Mouse (Mus musculus): ENCODE measurements around the gene Wwc1. TPM values are rescaled to one million over a fixed set of nuclear protein-coding genes. Genes with fewer than 3 reads are reported as not detected.

Wwc1 gene
- total RNA-seq, 2 experiments from 2014 or later = not detected

DNA sequence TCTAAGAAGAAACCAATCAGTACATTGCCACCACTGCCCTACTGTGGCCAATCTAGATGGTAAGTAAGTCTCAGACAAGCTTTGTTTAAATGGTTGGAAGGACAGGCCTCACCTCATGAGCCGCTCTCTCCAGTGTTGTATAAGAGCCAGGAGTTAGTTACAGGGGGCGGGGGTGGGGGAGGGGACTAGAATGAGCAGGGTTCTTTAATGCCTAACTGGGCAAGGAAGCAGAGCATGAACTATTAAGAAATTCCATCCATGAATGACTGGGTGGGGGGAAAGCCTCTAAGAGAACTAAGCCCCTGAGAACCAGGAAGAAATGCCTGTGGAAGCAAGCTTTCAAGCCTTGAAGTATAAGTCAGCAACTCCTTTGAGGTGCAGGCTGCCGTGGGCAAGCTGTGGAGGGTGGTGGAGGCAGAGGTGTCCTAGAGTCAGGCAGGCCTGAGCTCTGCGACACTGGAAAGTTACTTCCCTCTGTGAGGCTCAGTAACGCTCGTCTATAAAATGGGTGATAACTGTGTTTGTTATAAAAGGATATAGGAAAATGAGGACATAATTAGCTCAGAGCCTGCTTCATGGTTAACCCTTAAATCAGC is 41.4 kb downstream of the Wwc1 start:
- no peak for ATAC-seq (replicated peaks; ENCODE audit: low FRiP score, poor library complexity, severe bottlenecking)

DNA sequence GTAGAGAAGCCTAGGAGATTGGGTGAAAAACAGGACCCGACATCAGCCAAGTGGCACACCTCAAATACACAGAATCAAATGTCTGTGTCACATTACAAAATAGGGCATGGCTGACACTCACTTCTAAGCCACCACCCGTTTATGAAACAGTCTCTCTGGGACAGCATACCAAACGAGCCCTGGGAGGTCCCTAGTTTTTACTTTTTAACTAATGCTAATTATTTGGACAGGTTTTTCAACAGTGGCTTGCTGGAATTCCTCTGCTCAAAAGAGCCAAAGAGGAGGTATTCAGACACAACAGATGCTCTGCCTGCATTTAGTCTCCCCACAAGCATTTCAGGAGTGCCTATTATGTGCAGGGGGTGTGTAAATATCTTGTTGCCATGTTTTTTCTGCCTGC is 44.7 kb downstream of the Wwc1 start:
- ATAC-seq (replicated peaks; ENCODE audit: low FRiP score, poor library complexity, severe bottlenecking) = no peak

DNA sequence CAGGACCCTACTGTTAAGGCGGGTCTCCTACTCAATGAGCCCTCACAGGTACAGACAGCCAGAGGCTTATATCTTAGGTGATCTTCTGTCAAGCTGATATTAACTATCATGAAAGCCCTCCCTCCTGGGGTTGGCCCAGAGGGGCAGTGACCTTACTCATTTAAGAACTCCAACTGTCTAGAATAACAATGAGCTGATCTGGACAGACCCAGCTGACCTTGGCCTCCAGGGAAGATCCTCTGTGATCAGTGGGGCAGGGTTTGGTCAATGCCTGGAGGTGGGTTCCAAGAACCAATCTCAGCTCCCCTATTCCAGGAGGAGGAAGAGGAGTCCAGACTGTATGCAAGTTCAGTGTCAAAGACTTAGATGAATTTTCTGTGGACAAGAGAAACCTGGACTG is 45.2 kb downstream of the Wwc1 start:
- ATAC-seq (replicated peaks; ENCODE audit: low FRiP score, poor library complexity, severe bottlenecking) = no peak

GRCm38 (mm10) chr11:35933402-35934085 is 46.8 kb downstream of the Wwc1 start:
- ATAC-seq (replicated peaks; ENCODE audit: low FRiP score, poor library complexity, severe bottlenecking) = no peak

DNA sequence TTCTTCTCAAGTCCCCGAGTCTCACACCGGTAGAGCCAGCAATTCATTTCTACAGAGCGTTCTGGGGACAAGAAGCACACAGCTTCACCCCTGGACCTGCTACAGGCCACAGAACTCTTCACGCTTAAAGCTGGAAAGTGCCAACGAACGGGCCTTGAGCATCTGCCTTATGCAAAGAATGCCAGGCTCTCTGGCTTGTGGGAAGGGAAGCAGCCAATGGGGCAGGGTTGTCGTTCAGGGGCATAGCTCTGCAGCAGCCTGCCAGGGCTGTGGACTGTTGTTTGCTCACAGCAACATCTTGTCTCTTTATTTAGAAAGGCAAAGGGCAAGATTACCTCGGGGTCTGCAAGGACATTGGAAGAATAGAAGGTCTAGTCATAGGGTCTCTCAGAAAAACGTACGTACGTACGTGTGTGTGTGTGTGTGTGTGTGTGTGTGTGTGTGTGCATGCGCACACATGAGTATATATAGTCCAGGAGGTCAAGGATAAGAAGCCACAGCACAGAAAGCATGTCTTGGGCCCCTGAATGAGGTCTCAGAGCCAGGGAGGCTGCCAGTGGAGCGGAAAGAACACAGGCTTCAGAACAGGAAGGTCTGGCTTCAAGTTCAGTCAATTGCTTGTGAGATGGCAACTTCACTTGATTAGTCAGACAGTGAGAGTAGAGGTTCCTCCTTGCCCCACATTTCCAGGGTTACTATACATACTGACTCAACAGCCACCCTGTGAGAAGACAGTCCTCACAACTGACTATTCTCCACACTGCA is 48.0 kb downstream of the Wwc1 start:
- no peak for ATAC-seq (replicated peaks; ENCODE audit: low FRiP score, poor library complexity, severe bottlenecking)

GRCm38 (mm10) chr11:35930511-35931060 is 49.7 kb downstream of the Wwc1 start:
- ATAC-seq (replicated peaks; ENCODE audit: low FRiP score, poor library complexity, severe bottlenecking) = no peak

- no peak for ATAC-seq (replicated peaks; ENCODE audit: low FRiP score, poor library complexity, severe bottlenecking)
Observed at GRCm38 (mm10) chr11:35928453-35928852, 51.9 kb downstream of the Wwc1 start.

GRCm38 (mm10) chr11:35927309-35927708 is 53.0 kb downstream of the Wwc1 start:
- no peak for ATAC-seq (replicated peaks; ENCODE audit: low FRiP score, poor library complexity, severe bottlenecking)

DNA sequence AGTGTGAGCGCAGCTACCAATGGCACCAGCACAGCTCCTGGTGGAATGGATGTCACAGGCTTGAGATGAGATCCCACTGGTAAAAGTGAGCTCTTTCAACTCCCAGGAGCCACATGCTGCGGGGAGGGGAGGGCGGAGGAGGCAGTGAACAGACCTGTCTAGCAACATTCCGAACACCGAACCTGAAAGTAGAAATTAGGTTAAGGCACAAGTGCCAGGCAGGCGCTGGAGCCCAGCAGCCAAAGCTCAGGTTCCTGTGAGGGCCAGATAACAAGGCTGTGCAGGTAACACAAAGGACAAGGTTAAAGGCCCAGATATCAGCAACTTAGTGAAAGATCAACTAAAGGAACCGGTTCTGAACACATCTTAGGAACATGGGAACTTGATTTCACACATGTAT is 54.7 kb downstream of the Wwc1 start:
- no peak for ATAC-seq (replicated peaks; ENCODE audit: low FRiP score, poor library complexity, severe bottlenecking)

DNA sequence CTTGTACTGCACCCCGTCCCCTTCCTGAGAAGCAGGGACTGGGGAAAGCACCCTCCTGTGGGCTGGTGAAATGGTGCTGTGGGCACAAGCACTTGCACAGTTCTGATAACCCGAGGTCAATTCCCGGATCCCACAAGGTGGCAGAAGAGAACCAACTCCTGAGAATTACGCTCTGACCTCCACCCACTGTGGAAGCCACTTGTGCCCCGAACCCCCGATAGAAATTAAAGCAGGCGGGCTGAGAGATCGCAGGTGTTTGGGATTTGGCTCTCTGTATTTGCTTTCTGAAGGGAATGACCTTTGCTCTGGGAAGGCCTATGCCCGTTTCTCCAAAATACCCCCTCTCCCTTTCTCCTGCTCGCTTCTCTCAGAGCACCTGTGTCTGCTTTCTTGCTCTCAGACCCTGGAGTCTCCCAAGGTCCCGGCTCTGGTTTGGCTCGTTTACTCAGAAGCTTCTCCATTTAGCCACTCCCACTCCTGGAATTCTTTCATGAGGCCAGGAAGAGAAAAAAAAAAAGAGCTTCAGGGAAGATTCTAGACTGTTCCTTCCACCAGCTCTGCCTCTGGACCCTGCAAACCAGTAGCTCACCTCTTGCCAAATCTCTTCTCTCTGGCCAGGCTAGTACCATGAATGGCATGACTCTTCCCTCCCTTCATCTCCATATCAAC is 58.0 kb downstream of the Wwc1 start:
- ATAC-seq (replicated peaks; ENCODE audit: low FRiP score, poor library complexity, severe bottlenecking) = no peak

- ATAC-seq (replicated peaks; ENCODE audit: low FRiP score, poor library complexity, severe bottlenecking) = no peak
Observed at GRCm38 (mm10) chr11:35920776-35921175, 59.6 kb downstream of the Wwc1 start.

DNA sequence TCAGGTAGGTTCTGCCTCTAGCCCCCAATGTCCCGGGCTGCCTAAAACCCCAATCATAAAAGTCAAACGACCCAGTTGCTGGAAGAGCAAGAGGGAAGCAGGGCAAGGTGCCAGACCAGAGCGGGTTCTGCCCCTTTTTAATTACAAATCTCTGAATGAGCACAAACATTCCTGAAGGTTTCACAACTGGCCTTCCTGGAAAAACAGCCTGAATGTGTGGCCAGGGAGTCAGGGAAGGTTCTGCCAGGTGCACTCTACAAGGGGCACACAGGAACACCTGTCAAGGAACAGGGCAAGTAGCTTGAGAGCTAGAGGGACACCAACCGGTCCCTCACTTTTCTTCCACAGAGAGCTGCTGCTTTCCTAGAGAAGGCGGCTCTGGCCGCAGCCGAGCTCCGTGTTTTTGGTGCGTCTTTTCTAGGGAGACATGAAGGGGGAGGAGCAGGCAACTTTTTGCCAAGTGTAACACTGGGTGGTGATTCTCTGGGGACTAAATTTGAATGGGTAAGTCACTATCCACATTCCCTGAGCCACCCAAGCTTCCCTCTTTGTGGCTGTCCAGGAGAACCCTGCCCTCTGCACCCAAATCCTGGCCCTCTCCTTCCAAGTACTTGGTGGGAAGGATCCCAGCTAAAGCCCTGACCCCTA is 60.3 kb downstream of the Wwc1 start:
- ATAC-seq (replicated peaks; ENCODE audit: low FRiP score, poor library complexity, severe bottlenecking) = no peak

- ATAC-seq (replicated peaks; ENCODE audit: low FRiP score, poor library complexity, severe bottlenecking) = no peak
Observed at GRCm38 (mm10) chr11:35919383-35919782, 60.9 kb downstream of the Wwc1 start.

GRCm38 (mm10) chr11:35916466-35917185 is 63.7 kb downstream of the Wwc1 start:
- no peak for ATAC-seq (replicated peaks; ENCODE audit: low FRiP score, poor library complexity, severe bottlenecking)

DNA sequence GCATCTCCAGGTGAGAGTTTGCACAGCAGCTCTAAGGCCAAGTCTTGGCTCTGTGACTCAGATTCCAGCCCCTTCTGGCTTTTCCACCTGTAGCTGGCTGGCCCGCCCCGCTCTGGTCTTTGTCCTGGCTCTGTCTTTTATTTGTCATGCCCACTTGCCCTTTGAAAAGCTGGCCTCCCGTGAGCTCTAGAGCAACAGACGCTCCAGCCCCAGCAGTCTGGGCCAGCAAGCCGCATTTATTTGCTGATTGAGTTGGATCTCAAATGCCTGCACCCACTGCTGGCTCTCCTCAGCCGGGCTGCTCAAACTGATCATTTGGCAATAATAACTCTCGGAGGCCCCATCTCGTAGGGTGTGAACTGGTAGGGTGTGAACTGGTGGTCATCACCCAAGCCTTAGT is 64.8 kb downstream of the Wwc1 start:
- ATAC-seq (replicated peaks; ENCODE audit: low FRiP score, poor library complexity, severe bottlenecking) = no peak

GRCm38 (mm10) chr11:35913418-35914044 is 66.8 kb downstream of the Wwc1 start:
- no peak for ATAC-seq (replicated peaks; ENCODE audit: low FRiP score, poor library complexity, severe bottlenecking)

DNA sequence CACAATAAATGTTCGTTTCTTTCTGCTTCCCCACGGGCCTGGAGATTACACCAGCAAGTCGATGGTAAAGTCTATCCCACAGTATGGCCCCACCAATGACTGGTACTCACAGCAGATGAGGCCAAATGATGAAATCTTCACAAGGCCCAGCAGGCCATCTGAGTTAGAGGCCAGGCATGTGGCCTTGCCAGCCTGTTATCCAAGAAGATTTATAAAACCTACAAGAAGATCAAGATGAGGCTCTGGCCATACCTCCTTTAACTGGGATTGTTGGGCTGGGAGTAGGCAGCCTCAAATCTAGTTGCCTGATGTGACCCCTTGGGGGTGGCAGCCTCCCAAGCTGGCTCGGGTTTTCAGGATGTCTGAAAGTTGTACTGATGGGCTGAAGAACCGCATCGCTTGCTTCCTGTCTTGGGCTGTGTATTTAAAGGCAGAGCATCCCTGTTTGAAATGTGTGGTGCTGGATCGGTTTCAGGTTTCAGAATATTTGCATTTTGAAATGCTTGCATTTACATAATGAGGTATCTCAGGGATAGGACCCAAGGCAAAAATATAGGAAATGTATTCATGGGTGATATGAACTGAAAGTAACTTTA is 75.3 kb downstream of the Wwc1 start:
- ATAC-seq (replicated peaks; ENCODE audit: low FRiP score, poor library complexity, severe bottlenecking) = no peak

- no peak for ATAC-seq (replicated peaks; ENCODE audit: low FRiP score, poor library complexity, severe bottlenecking)
Observed at GRCm38 (mm10) chr11:35903079-35903478, 77.2 kb downstream of the Wwc1 start.
